Mouse (Mus musculus) MEL-GATA-1-ER (cell line): ENCODE data around the gene Tmem144.
"Not testable (repeated sequence)": the region's sequence is repeated elsewhere in the genome, so short reads cannot be mapped to it uniquely, and the experiment has no call there.

Experiments
- DNase-seq: peaks from one replicate; pipeline ENCODE4 v3.0.0-alpha.2; 2012; ENCODE audit warnings: low read depth; ENCODE audit errors: extremely low read depth

Gene Tmem144

DNA sequence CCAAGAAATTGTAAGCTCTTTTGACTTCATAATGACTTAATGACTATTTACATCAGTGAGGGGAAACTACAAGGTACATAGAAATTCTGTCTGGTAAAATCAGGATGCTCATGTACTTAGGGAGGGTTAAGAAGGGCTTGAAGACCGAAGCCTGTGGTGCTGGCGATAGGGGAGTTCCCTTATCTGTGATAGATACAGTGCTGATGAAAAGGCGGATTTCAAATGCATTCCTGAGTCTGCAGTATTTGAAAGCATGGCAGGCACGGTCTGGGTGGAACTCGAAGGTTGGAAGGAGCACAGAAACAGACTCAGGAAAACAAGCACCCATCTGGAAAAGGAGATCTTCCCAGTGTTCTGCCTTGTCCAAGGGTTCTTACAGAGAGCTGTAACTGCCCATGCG lies 42.0 kb downstream of the Tmem144 start:
- peak; percentile 51 for DNase-seq

DNA sequence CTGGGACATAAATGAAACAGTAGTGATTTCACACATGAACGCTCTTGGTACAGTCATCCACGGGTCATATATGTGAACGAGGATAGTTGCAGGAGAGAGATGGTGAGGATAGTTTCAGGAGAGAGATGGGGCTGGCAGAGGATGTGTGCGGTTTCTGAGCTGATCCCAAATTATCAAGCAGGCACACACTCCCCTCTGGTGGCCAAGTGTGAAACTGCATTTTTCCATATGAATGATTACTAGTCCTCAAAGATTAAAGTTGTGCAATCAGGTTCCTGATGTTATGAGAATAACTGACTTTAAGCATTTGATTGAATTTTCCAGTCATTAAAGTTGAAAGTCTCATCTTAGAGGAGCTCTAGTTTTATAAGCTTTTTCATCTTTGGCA lies 43.4 kb downstream of the Tmem144 start:
- DNase-seq = peak; percentile 42

DNA sequence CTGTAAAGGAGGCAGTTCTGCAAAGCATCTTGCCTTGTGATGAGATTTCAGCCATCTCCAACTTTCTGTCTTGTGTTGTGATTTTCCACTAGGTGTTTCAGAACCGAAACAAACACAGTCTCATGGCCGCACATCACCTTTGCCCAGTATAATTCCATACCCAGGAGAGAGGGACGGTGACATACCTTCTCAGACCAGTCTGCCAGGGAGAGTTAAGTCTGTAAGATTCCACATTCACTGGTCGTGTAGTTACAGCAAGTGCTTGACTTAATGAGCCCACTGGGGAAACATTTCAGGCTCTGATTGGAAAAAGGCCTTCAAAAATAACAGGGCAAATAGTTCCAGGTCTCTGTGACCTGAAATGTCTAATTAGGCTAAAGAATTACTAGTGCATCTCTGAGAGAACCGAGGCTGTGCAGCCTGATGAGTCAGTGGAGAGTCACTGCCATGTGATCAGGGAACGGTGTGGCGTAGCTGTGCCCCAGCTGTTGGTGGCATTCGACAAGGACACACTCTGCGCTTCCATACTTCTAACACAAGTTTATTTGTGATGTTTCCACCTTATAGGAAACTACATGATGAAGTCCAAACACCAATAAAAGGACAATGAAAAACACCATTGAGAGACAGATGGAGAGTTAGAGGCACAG lies 43.9 kb downstream of the Tmem144 start:
- DNase-seq = no peak

- DNase-seq = not testable (repeated sequence)
Measured at GRCm38 (mm10) chr3:79800761-79801160, 51.8 kb downstream of the Tmem144 start.

GRCm38 (mm10) chr3:79792307-79792706 lies 60.3 kb downstream of the Tmem144 start:
- no peak for DNase-seq

DNA sequence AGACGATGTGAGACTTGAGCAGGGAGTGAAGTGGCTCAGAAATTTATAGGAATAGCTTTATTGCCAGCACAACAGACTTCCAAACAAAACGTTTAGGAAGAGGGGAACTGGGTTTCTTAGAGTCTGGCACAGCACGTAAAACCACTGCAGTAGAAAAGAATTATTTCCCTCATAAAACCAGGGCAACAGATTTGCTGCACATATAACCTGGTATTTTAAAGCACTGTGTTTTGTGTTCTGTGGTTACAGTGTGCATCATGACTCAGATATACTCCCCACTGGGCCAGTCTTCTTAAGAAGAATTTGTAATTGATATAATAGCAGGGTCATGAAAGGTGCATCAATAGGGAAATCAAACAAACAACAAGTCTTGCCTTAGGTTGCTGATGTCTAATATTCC lies 62.2 kb downstream of the Tmem144 start:
- DNase-seq = no peak

- no peak for DNase-seq
Measured at GRCm38 (mm10) chr3:79789554-79789953, 63.0 kb downstream of the Tmem144 start.

- no peak for DNase-seq
Measured at GRCm38 (mm10) chr3:79788959-79789358, 63.6 kb downstream of the Tmem144 start.

DNA sequence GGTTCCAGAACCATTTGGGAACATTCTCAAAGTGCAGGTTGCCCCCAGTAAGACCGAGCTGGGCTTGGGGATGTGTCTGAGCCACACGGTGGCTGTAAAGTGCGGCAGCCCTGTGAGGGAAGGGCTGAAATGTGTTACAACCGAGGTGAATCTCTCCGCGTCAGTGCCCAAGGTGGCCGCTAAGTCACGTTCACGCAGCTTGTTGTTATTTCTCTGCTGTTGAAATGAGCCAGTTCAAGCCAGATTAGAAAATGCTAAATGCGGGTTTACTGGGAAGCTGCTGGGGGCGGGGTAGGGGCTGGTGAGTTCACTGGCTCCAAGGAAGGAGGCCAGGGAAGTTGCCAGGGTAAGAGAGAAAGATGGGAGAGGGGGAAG lies 68.2 kb downstream of the Tmem144 start:
- DNase-seq = no peak

DNA sequence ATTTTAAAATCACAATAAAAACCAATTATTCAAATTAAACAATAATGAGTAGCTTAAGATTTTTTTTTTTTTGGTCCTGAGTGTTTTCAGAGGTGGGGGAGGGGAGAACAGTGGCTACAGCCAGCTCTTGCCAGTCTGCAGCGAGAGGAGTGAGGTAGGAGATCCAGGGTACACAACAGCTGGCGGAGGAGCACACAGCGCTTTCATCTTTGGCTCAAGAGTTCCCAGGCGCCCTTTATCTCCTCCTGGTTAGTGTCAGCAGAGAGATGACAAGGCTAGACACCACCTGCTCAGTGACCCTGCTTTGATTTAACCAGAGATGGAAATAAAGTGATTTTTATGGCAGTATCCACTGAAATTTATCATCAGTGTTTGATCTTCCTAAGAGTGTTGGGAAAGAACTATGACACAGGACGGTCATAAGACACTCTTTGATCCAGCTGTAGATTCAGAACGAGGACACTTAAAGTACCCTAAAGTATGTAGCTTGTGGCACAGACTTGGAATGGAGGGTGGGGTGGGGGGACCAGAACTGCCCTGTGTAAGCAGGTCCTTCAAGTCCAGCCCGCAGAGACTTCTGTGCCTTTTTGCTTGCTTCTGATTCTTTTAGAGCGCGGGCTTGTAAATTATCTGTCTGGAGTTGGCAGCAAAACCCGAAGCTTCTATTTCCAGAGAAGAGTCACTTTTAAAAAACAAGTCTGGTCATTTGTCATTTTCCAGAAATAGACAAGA lies 68.8 kb downstream of the Tmem144 start:
- DNase-seq = no peak

DNA sequence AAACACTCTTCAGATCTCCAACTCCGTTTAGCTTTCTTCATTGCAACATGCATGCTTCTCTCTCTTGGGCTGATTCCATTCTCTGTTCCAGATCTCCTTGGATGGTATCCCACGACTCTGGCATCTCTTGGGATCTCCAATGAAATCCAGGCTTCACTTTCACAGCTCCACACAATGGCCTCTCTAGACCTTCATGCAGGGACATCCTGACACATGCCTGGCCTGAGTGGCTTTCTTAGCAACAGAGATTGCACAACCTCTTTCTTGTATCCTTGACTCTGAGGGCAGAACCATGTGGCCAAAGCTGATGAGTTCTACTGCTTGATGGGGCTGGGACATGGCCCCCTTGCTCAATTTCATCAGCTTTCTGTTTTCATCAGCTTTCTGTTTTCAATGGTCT lies 79.9 kb downstream of the Tmem144 start:
- DNase-seq = no peak
